Mouse (Mus musculus) urinary bladder, postnatal 36 days (tissue): ENCODE data around the gene Atrip.
A peak's percentile ranks its signal among the peaks of the same experiment; 100 is the strongest.

Source experiments
- DNase-seq, 2 experiments: peaks; one replicate each; pipeline ENCODE4 v3.0.0; 2022; ENCODE audit warnings: low spot score in 2 of 2, mixed read lengths in 1 of 2

The Atrip gene

GRCm38 (mm10) chr9:109097831-109098230 is 23.9 kb upstream of the Atrip start:
- DNase-seq, result no peak

GRCm38 (mm10) chr9:109097291-109097690 is 23.4 kb upstream of the Atrip start:
- DNase-seq, result no peak

GRCm38 (mm10) chr9:109096856-109097255 is 22.9 kb upstream of the Atrip start:
- no peak for DNase-seq

GRCm38 (mm10) chr9:109096251-109096661 is 22.3 kb upstream of the Atrip start:
- DNase-seq, result no peak

- peak; percentile 52 to 61 for DNase-seq
These were observed 21.4 kb upstream of the Atrip start, which contains the start of gene Plxnb1 for GRCm38 (mm10) chr9:109095137-109095982. TSS of gene Plxnb1 (plus strand) at chr9:109095389.

- DNase-seq, result peak; percentile 48 to 71
These were observed 20.7 kb upstream of the Atrip start for GRCm38 (mm10) chr9:109094553-109095136.

GRCm38 (mm10) chr9:109093786-109094552 is 20.0 kb upstream of the Atrip start:
- no peak for DNase-seq

- no peak for DNase-seq
These were observed 18.9 kb upstream of the Atrip start for GRCm38 (mm10) chr9:109092799-109093198.

GRCm38 (mm10) chr9:109091802-109092201 is 17.9 kb upstream of the Atrip start:
- peak; percentile 52 for DNase-seq

- DNase-seq, result peak; percentile 48 to 52
These were observed 16.5 kb upstream of the Atrip start for GRCm38 (mm10) chr9:109090446-109090845.

GRCm38 (mm10) chr9:109087987-109088386 is 14.1 kb upstream of the Atrip start:
- DNase-seq, result peak in 1 of 2 experiments; percentile 34

- DNase-seq, result no peak
These were observed 11.0 kb upstream of the Atrip start for GRCm38 (mm10) chr9:109084922-109085321.

- DNase-seq, result peak; percentile 74 to 86
These were observed 8.3 kb upstream of the Atrip start, which contains the start of the genes Ccdc51 and Tma7 for GRCm38 (mm10) chr9:109082124-109082800. TSS of gene Ccdc51 (plus strand) at chr9:109082493. TSS of gene Tma7 (minus strand) at chr9:109082587.

- no peak for DNase-seq
These were observed 7.8 kb upstream of the Atrip start for GRCm38 (mm10) chr9:109081749-109082123.

- no peak for DNase-seq
These were observed 6.6 kb upstream of the Atrip start for GRCm38 (mm10) chr9:109080516-109080915.

- DNase-seq, result no peak
These were observed 5.7 kb downstream of the Atrip start for GRCm38 (mm10) chr9:109068095-109068735.

GRCm38 (mm10) chr9:109060898-109061295 is 13.0 kb downstream of the Atrip start:
- no peak for DNase-seq

- DNase-seq, result no peak
These were observed 13.6 kb downstream of the Atrip start for GRCm38 (mm10) chr9:109060184-109060897.

GRCm38 (mm10) chr9:109059136-109059903 is 14.6 kb downstream of the Atrip start, which contains the start of gene Trex1:
TSS of gene Trex1 (minus strand) at chr9:109059734.
- DNase-seq, result peak; percentile 88 to 90
